Mouse (Mus musculus) right cerebral cortex, adult 2 months (tissue): ENCODE data around the gene Arg2.

Experiments used
- DNase-seq, 2 experiments: peaks; one replicate each; pipeline ENCODE4 v3.0.0; 2021 to 2022; ENCODE audit warnings: low spot score in 2 of 2

Arg2 gene

DNA sequence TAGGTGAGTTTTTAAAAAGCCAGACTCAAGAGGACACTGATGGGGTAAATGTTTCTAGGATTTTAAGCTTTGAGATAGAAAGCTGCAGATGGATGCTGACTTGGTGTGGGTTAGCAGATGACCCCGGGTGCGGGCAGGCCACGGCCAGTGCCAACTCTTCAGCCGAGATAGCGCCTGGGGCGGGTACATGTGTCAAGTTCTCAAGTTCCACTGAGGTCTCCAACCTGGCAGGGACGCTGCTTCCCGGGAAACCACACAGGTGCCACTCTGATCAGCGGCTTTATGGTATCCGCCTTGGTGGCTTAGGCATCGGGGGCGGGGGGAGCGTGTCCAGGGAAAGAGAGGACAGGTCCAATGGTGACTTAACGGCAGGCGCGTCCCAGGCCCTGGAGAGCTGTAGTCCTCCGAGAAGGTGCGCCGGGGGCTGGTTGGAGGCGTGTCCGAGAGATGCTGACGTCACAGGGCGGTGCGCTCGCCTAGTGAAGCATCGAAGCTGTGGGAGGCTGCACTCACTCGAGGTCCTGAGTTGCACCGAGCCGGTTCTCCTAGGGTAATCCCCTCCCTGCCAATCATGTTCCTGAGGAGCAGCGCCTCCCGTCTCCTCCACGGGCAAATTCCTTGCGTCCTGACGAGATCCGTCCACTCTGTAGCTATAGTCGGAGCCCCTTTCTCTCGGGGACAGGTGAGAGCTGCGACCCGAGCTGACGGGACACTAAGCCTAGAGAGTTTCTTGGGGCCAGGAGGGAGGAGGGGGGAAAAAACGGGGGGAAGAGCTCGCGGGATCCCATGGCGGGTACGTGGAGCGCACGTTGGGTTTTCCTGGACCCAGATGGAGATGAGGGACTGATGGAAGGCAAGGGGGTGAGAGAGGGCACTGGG is at the start of gene Arg2:
Gene Arg2, plus strand, starts transcription at position 479 of the 879 bp plus-strand sequence.
- peak; percentile 70 to 71 for DNase-seq

DNA sequence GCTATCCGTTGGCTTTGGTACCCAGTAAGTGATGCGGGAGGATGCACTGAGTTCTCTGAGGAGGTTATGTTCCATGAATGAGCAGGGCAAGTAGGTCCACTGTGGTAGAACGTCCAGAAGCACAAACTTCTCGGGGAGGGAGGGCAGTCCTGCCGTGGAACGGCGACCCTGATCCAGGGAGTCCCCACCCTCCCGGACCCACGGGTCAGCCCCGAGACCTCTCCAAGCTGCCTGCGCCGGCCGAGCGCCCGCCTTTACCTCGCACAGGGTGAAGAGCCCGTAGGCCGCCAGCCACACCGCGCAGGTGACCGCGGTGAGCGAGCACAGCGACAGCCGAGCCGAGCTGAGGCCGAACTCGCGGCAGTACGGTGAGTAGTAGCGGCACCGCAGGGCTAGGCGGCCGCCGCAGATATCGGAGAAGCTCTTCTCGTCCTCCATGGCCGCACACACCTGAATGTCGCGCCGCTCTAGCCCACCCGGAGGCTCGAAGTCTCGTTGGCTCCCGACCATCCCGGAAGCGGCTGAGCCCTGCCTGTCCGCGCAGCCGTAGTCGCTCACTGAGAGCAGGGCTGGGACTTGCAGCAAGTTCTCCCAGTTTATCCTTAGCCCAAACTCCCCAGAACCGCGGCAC is 41.3 kb upstream of the Arg2 start, which contains the start of gene Pigh:
Gene Pigh, minus strand, starts transcription at position 470 of the 631 bp plus-strand sequence.
- peak; percentile 86 to 88 for DNase-seq

DNA sequence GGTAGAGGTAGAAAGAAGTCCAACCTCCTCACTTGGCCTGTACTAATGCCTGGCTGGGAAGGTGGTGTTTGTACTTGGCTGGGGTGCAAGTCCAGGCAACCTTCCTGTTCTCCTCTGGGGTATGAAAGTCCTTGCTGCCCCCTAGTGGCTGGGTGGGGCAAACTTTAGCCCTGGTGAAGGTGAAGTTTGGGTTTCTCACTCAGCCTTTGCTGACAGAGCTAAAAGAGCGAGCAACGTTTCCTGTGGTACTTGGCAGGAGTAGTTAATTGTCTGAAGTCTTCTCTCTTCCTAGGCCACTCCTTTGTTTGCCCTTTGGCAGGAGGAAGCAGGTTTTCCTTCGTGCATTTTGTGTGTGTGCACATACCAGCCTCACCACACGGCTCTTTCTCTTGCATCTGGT is 38.0 kb upstream of the Arg2 start:
- peak; percentile 57 to 61 for DNase-seq

DNA sequence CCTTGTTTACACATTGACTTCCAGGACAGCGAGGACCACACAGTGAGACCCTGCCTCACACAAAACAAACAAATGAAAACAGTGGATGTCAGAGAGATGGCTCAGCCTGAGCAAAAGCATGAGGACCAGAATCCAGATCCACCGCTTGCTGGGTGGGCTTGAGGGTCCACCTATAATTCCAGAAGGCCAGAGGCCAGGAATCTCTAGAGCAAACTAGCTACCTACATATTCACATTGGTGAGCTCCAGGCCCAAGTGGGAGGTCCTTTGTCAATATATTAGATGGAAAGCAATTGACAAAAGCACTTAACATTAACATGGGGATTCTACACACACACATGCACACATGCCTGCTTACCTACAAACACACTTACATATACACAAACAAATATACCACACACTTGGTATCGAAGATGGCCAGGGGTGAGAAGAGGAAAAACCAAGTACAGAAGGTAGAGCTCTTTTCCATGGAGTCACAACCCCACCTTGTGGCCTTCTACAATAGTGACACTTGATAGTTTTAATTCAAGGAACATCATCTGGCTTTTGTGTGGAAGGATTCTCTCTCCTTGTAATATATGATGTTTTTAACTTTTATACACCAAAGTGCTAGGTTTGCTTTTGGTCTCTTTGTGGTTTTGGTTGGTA is 33.3 kb upstream of the Arg2 start:
- DNase-seq = peak; percentile 16 to 53

DNA sequence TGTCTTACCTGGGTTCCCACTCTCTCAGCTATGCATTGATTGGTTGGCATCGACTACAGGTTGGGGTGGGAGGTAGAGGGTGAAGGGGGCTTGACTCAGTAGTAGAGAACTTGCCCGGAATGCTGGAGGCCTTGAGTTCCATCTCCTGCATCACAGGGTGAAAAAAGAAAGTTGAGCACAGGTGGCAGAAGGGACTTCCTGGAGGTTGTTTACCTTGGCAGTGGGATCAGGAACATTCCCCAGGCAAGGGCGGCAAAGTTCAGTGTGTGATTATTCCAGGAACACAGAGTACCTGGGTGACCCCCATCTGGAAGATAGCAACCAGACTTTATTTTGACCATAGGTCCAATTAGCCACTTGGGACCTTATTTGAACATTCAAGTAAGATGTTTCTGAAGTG is 26.8 kb upstream of the Arg2 start:
- no peak for DNase-seq

DNA sequence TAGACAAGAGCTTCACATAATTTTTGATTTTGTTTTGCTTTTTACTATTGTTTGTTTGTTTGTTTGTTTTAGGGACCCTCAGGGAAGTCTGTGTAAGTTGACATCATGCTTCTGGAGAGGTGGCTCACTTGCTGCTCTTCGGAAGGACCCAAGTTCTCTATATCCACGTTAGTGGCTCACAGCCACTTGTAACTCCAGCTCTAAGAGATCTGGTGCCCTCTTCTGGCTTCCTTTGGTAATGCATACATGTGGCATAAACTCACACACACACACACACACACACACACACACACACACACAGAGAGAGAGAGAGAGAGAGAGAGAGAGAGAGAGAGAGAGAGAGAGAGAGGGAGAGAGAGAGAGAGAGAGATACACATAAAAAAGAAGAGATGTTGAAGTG is 26.0 kb upstream of the Arg2 start:
- DNase-seq = no peak

DNA sequence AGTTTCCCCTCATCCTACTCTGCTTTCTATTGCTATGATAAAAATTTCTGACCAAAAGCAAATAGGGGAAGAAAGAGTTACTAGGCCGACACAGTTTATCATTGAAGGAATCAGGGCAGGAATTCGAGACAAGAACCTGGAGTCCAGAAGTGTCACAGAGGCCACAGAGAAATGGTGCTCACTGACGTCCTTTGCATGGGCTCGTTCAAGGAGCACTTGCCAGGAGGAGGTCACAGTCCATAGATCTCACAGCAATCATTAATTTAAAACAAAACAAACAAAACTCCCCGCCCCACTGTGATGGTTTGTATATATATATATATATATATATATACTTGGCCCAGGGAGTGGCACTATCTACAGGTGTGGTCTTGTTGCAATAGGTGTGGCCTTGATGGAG is 25.3 kb upstream of the Arg2 start:
- no peak for DNase-seq

DNA sequence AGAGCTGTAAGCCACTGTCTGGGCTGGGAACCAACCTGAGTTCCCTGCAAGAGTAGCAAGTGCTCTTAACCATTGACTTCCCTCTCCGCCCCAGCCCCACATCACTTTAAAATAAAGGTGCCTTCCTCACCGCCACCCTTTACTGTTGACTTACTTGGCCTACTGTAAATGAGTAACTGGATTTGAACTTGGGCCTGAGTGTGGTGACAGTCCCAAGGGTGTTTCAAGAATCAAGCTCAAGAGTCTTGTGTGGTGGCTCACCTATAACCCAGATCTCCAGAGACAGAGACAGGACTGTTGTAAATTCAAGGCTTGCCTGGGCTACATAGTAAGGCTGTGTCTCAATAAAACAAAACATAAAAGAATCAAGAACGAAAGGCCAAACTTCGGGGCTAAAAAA is 11.6 kb upstream of the Arg2 start:
- DNase-seq = no peak

DNA sequence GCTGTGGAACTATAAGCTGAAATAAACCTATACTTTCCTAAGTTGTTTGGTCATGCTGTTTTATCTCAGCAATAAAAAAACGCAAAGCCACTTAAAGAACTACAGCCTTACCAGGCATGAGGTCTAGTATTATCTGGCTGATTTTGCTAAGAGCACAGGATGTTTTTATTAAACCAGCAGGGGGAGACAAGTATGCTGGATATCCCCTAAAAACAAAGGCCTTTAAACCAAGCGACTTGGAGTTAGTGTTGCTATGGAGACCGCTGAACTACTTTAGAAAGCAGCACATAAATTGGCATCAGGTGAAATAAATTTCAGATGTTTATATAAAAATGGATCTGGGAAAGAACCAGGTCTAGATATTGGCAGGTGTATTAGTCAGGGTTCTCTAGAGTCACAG is 7.8 kb upstream of the Arg2 start:
- no peak for DNase-seq

DNA sequence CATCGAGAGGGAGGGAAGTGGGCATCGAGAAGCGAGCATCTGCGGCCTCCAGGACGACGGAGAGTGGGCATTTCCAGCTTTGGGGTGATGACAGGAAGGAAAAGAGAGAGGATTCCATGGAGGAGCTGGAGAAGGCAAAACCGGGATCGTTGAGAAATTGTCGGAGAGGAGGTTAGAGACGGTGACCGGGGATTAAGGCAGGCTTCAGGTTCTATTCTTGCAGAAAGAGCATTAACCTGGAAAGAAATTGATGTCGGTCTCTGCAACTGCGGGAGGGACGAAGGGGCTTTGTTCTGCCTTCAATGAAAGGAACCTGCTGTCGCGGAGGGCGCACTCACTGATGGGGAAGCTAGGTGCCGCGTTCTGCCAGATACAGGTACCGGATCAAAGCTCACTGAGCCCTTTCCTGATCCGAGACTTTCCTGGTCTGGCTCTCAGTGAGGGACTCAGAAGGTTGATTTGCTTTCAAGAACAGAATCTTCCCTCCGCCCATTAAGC is 650 bp downstream of the Arg2 start:
- DNase-seq = peak in 1 of 2 experiments; percentile 5

DNA sequence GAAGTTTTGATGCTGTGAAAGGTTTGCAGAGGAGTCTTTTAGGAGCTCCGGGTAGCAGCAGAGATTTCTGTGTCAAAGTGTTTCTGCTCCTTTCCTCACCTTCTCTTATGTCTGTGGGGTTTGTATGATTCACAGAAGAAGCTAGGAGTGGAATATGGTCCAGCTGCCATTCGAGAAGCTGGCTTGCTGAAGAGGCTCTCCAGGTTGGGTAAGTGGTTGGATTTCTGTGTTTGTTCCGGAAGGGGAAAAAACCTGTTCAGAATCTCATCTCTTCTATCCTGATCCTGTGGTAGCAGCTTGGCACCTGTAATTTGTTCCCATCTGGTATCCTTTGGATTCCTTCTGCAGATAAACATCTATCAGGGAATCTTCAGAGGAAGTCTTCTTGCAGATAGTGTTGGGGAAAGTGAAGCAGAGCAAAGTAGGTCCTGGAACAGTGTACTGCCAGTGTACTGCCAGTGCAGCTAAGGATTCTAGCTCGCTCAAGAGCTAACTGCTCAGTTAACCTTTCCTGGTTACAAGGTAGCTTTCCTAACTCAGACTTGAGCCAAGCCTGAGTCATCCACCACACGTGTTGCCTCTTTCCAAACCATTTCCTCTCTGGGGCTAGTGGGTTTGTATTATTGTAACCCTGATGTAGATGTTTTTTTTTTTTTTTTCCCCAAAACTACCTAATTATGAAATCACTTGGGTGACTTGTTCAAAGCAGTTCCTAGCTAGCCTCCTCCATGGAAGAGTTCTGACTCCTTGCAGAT is 1.3 kb downstream of the Arg2 start:
- DNase-seq = no peak

DNA sequence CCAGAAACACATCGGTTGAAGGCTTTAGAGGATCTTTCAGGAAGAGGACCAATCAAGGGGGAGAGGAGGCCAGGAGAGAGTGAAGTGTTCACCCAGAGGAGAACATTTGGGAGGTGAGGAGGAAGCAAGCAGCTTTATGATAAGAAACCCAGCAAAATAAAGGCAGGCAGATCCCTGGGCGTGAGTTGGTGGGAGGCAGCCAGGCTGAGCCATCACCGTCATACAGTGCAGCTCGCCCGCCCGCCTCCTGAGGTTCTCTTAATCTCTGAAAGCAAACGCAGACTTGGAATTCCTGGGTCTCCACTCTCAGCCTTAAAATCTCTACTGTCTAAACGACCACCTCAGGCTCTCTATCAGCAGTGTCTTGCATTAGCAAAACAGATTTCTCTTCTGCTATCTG is 4.1 kb downstream of the Arg2 start:
- peak; percentile 21 to 26 for DNase-seq

DNA sequence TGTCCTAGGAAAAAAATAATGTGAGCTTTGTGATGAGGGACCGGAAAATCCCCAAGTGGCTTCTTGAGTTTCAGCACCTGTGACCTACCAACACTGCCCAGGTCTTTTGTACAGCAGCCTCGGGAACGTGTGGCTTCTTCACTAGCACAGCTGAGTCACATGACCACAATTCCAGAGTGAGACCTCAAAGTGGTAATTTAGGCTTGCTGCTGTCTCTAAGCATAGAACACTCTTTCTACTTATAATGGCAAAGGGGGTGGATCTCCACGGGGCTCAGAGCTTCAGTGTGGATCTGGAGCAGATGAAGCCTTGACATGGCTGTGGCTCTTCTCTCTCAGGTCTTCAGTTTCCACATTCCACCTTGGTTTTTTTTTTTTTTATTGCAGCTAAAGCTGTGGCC is 4.5 kb downstream of the Arg2 start:
- peak; percentile 11 to 15 for DNase-seq

DNA sequence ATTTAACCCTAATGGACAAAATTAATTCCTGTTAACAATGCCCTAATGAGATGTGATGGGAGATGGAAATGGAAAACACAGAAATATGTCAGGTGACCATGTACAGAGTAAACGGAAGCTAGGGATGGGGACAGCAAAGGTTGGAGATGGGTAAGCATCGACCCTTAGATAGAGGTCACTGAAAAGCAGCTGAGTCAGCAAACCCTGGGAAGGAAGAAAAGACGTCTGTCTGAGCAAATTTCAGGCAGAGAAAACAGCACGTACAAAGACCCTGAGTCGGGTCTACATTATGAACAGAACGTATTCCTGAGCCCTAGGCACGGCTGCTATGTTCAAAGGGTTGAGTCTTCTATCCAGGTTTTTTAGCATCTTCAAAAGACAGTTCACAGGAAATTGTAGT is 6.4 kb downstream of the Arg2 start:
- DNase-seq = no peak

DNA sequence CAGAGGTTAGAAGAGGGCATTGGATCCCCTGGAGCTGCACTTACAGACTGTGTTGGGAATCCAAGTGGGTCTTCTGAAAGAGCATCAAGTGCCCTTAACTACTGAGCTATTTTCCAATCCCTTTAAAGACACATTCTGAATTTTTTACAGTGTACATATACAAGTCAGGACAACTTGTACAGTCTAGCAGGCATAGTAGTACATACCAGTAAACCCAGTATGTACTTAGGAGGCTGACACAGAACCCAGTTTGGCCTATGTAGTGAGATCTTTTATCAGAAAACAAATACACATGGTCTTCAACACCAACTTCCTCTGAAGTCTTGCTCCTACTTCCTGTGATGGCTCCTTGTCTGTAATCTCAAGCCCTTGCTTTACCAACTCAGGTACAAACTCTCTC is 8.4 kb downstream of the Arg2 start:
- DNase-seq = no peak

DNA sequence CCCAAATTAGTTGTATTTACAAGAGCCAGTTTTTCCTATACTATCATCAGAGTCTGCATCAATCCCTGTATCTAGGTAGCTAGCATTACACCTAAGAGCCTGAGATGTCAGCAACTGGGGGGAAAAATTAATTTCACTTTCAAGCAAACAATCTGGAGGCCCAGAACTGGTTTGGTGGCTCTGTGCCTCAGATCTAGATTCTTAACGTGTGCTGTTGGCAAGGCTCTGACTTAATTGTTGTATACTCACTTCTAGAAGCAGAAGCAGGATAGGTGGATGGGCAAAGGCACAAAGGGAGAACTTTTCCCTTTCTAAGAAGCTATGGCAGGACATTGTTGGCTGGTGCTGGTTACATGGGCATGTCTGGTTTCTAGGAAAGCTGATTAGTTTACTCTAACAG is 8.8 kb downstream of the Arg2 start:
- DNase-seq = no peak

DNA sequence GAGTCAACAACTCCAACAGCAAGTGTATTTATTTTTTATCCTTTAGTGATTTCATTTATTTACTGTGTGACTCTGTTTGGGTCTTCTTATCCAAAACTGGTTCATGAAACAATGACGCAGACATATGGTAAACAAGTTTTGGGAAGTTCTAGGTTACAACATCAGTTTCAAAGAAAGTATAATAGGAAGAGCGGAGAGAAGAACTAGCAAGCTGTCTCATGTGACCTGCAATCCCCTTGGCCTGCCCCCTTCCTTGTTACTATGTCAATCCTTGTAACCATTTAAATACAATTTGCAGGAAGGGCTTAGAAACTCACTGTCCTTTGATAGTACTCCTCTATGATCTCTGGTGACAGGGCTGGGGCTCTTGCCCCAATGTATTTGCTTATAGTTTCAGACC is 10.2 kb downstream of the Arg2 start:
- DNase-seq = no peak

DNA sequence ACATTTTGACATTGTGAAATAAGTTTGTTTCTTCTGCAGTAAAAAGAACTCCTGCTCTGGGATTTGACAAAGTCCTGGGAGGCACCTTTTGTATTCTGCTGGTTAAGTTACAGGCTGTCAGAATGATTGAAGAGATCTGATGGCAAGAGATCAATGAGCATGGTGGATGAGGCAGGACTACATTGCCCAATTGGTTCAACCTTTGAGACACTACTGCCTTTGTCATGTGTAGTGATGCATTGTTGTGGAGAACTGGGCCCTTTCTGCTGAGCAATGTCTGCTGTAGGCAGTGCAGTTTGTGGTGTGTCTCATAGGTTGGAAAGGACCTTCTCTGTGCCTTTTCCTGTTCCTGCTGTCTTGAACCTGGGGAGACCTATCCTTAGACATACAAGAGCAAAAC is 10.8 kb downstream of the Arg2 start:
- no peak for DNase-seq

DNA sequence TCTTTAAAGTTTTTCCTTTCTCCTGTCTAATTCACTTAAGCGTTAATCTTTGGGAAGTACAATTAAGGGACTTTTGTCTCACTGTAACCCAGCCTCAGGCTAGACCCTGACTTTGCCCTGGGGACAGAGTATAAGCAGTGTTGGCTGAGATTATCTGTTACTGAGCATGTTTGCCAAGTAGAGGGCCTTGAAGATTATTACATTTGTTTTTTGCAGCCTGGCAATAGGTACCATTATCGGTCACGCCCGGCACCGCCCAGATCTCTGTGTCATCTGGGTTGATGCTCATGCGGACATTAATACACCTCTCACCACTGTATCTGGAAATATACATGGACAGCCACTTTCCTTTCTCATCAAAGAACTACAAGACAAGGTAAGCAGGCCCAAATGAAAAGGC is 19.1 kb downstream of the Arg2 start:
- DNase-seq = no peak

DNA sequence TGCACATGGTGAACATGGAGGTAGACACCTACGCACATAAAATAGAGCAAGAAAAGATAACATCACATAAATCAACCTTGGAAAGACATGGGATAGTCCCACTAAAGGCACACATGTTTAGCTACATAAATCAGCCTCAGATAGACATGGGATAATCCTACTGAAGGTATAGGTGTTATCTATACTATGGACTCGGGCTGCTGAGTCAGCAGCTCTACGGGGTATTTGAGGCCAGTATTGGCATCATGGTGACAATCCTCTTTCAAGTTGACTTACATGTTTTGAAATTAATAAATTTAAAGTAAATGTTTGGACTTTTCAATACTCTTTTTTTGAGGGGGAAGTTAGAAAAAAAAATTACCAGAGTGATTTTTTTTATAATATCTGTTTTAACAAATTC is 32.3 kb downstream of the Arg2 start:
- DNase-seq = no peak

DNA sequence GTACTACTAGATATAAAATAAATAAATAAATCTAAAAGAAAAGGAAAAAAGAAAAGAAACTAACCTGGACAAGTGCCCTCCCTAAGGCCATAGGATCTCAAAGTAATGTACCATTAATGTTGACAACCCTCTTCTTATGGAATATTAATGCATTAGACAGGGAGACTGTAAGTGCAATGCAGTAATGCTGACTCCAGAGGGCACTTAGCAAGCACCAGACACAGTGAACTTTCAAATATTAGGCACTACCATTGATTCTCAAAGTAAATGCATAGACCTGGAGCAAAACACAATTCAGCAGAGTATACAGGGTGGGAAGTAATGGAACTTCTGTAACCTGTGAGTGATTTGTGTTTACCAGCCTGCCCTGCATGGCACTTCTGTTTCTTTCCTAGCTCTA is 38.6 kb downstream of the Arg2 start:
- no peak for DNase-seq

DNA sequence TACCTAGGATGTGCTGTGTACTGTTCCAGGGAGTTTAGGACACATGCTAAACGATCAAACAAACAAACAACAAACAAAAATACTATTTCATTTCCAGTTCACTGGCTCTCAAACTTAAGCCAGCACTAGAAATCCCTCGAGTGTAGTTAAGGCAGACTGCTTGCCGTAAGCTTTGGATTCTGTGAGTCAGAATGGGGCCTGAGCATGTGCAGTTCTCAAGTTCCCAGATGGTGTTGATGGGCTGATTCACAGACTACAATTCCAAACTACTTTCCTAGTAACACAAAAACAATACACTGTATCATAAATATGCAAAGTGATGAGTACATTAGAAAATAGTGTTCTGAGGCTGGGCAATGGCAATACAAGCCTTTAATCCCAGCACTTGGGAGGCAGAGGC is 39.8 kb downstream of the Arg2 start:
- DNase-seq = peak; percentile 37 to 38
